21 mouse cellular contexts compared by ENCODE assay signal in genomic region chr5:102306309-102306708, GRCm38 (mm10).
DNase-seq lines count a peak whose midpoint lies in the region; ATAC-seq lines count a peak whose summit lies in the region.
"Had no signal": no experiment of that assay in that cellular context is flagged by ENCODE, and none has a peak within 500 bp of the region (broad histone marks: within the 10 kb centered on the region; RNA-seq: fewer than 3 reads in every experiment).

No protein-coding gene starts in this region.

- no peak overlapping the region for H3K4me2 ChIP-seq in forebrain, embryonic 13.5 days
- no peak overlapping the region for H3K4me2 ChIP-seq in forebrain, embryonic 11.5 days (ENCODE audit: low read depth, low read length, severe bottlenecking)
- H3K4me2 ChIP-seq in forebrain, embryonic 15.5 days (replicated peaks): no peak overlapping the region
- no peak overlapping the region for H3K4me2 ChIP-seq in forebrain, embryonic 12.5 days
- H3K4me2 ChIP-seq: embryonic facial prominence, embryonic 12.5 days had no signal

- peaks cover 11% of the 10 kb centered on the region for H3K4me1 ChIP-seq in forebrain, embryonic 13.5 days
- H3K4me1 ChIP-seq in forebrain, embryonic 11.5 days (replicated peaks; ENCODE audit: control insufficient read depth, insufficient read depth, low read length): no peaks in the 10 kb centered on the region
- peaks cover 9% of the 10 kb centered on the region; the same call in 1 of the 2 replicates for H3K4me1 ChIP-seq in forebrain, embryonic 15.5 days
- H3K4me1 ChIP-seq in forebrain, embryonic 12.5 days: peaks cover 8% of the 10 kb centered on the region; the same call in 1 of the 2 replicates

- no peaks in the 10 kb centered on the region for H3K9me3 ChIP-seq in forebrain, embryonic 13.5 days (replicated peaks)
- H3K9me3 ChIP-seq in forebrain, embryonic 11.5 days (ENCODE audit: control insufficient read depth, low read length): no peaks in the 10 kb centered on the region
- no peaks in the 10 kb centered on the region for H3K9me3 ChIP-seq in forebrain, embryonic 15.5 days
- H3K9me3 ChIP-seq in forebrain, embryonic 12.5 days: no peaks in the 10 kb centered on the region
- H3K9me3 ChIP-seq: embryonic facial prominence, embryonic 10.5 days; embryonic facial prominence, embryonic 12.5 days had no signal

- no peaks in the 10 kb centered on the region for H3K27me3 ChIP-seq in forebrain, embryonic 13.5 days
- H3K27me3 ChIP-seq in forebrain, embryonic 11.5 days (ENCODE audit: control insufficient read depth, insufficient read depth, low read length): no peaks in the 10 kb centered on the region
- H3K27me3 ChIP-seq in forebrain, embryonic 15.5 days: no peaks in the 10 kb centered on the region
- H3K27me3 ChIP-seq in forebrain, embryonic 12.5 days: no peaks in the 10 kb centered on the region
- H3K27me3 ChIP-seq: CH12.LX; embryonic facial prominence, embryonic 12.5 days; Patski had no signal

- H3K4me3 ChIP-seq in forebrain, embryonic 13.5 days: no peak overlapping the region
- H3K4me3 ChIP-seq in forebrain, embryonic 11.5 days (ENCODE audit: low read depth, low read length): no peak overlapping the region
- H3K4me3 ChIP-seq in forebrain, embryonic 15.5 days: no peak overlapping the region
- H3K4me3 ChIP-seq in forebrain, embryonic 12.5 days (replicated peaks): no peak overlapping the region
- H3K4me3 ChIP-seq: embryonic facial prominence, embryonic 10.5 days; embryonic facial prominence, embryonic 12.5 days had no signal

- ATAC-seq in forebrain, embryonic 13.5 days: peak; percentile 41; the same call in 1 of the 2 replicates
- ATAC-seq in forebrain, embryonic 11.5 days (replicated peaks; ENCODE audit: low FRiP score): no peak
- peak; percentile 57 for ATAC-seq in forebrain, embryonic 15.5 days (replicated peaks)
- ATAC-seq in forebrain, embryonic 12.5 days (ENCODE audit: low FRiP score): no peak; the same call in 1 of the 2 replicates
- ATAC-seq: activated CD4-positive, CD25-positive, alpha-beta regulatory T cell, adult 4 months; CD4-positive, CD25-positive, alpha-beta regulatory T cell, adult 4 months had no signal

- no peaks in the 10 kb centered on the region for H3K36me3 ChIP-seq in forebrain, embryonic 13.5 days (ENCODE audit: poor library complexity, severe bottlenecking)
- H3K36me3 ChIP-seq in forebrain, embryonic 11.5 days (ENCODE audit: control insufficient read depth, insufficient read depth, low read length): no peaks in the 10 kb centered on the region
- H3K36me3 ChIP-seq in forebrain, embryonic 15.5 days: no peaks in the 10 kb centered on the region
- H3K36me3 ChIP-seq in forebrain, embryonic 12.5 days (replicated peaks): no peaks in the 10 kb centered on the region
- H3K36me3 ChIP-seq: embryonic facial prominence, embryonic 10.5 days; embryonic facial prominence, embryonic 12.5 days; G1E had no signal

- no peak overlapping the region for H3K27ac ChIP-seq in forebrain, embryonic 13.5 days
- H3K27ac ChIP-seq in forebrain, embryonic 11.5 days (ENCODE audit: low read depth, low read length): no peak overlapping the region
- peak overlapping the region; percentile 45; the same call in 1 of the 2 replicates for H3K27ac ChIP-seq in forebrain, embryonic 15.5 days (replicated peaks)
- H3K27ac ChIP-seq in forebrain, embryonic 12.5 days: no peak overlapping the region
- H3K27ac ChIP-seq: embryonic facial prominence, embryonic 10.5 days; embryonic facial prominence, embryonic 12.5 days had no signal

- no peak for DNase-seq in forebrain, embryonic 11.5 days (ENCODE audit: low spot score)
- DNase-seq in layer of hippocampus, adult 18-20 months (ENCODE audit: low spot score in 2 of 2): no peak
- DNase-seq: adrenal gland, adult 8-10 months; adrenal gland, postnatal 14 days; adrenal gland, postnatal 36 days; B cell, adult 2 months; cerebellum, adult 11-12 months; cerebellum, adult 2 months; cerebellum, adult 9-10 months; cerebellum, postnatal 10 days; cerebellum, postnatal 25 days had no signal

- H3K9ac ChIP-seq in forebrain, embryonic 13.5 days: no peak overlapping the region
- no peak overlapping the region for H3K9ac ChIP-seq in forebrain, embryonic 11.5 days (ENCODE audit: low read length)
- H3K9ac ChIP-seq in forebrain, embryonic 15.5 days (replicated peaks): no peak overlapping the region
- H3K9ac ChIP-seq in forebrain, embryonic 12.5 days: no peak overlapping the region
- H3K9ac ChIP-seq: embryonic facial prominence, embryonic 12.5 days had no signal

Comparison
In these comparisons a context has a peak if more than half of its experiments do, and no peak if none do; other contexts are left out.
1. ATAC-seq: peak in forebrain, embryonic 13.5 days (single experiment) and forebrain, embryonic 15.5 days (single experiment); none in forebrain, embryonic 11.5 days (single experiment) and forebrain, embryonic 12.5 days (single experiment).